Mouse (Mus musculus) large intestine, adult 2 months (tissue): ENCODE measurements around the gene Spata2l. TPM values are rescaled to one million over a fixed set of nuclear protein-coding genes. Genes with fewer than 3 reads are reported as not detected.
"Not testable (repeated sequence)": the region's sequence is repeated elsewhere in the genome, so short reads cannot be mapped to it uniquely, and the experiment has no call there.

Source experiments
- DNase-seq: peaks from one replicate; pipeline ENCODE4 v3.0.0-alpha.2; 2012; ENCODE audit warnings: low read depth, low spot score
- WGBS: fragments of 180-500 bp; shearing (Covaris S2); methylation state at CpG from one replicate; pipeline ENCODE4 v1.1.7; 2018; 5-methylcytosine and 5-hydroxymethylcytosine counted together
- polyA plus RNA-seq: library from polyadenylated mRNA; depleted of rRNA; stranded (reverse); fragments of >200 nt; gene quantifications from 2 replicates; pipeline ENCODE4 v1.2.3, GENCODE M21; 2012

The Spata2l gene
- polyA plus RNA-seq, 1 experiment = 7.8 TPM

- DNase-seq = no peak
- WGBS = 92% methylated on average over 5 of the region's 5 CpGs
Observed at GRCm38 (mm10) chr8:123250940-123251339, 14.9 kb upstream of the Spata2l start.

GRCm38 (mm10) chr8:123248596-123248995, 12.6 kb upstream of the Spata2l start:
- DNase-seq = no peak
- 91% methylated on average over 8 of the region's 8 CpGs for WGBS

DNA sequence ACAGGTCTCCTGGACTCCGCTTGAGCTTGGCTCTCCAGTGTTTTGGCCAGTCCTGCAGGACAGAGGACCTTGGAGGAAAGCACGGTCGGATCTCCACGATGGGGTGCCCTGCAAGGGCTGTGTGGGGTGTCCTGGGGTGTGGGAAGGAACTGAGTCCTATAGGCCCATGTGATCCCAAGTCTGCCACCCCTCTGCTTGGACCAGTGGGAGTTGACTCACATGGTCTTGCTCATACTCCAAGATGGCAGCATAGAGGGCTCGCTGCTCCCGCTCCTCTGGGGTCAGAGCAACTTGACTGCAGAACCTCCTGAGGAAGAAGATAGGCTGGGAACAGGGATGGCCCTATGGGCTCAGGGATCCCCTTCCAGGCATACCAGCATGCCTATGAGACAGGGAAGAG, 11.7 kb upstream of the Spata2l start:
- DNase-seq = no peak
- 96% methylated on average over 6 of the region's 6 CpGs for WGBS

DNA sequence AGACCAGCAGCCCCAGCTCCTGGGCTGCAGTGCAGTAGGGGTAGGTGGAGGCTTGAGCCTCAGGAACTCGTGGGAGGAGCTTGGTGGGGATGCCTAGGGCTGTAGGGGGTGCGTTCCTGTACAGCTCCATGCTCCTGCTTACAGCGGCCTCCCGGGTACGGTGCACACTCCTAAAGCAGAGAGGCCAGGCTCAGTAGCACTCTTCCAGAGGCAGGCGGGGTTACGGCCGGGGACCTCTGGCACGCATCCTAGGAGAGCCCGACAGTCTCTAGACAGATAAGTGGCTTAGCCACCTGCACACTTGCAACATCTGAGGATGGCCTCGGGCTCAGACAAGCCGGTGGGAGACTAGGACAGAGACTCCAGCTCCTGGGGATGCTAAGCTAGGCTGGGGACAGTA, 9.5 kb upstream of the Spata2l start:
- no peak for DNase-seq
- 93% methylated on average over 12 of the region's 12 CpGs for WGBS

- 92% methylated on average over 4 of the region's 4 CpGs for WGBS
- no peak for DNase-seq
Observed at GRCm38 (mm10) chr8:123244382-123244781, 8.3 kb upstream of the Spata2l start.

GRCm38 (mm10) chr8:123243053-123243452, 7.0 kb upstream of the Spata2l start:
- DNase-seq = no peak

DNA sequence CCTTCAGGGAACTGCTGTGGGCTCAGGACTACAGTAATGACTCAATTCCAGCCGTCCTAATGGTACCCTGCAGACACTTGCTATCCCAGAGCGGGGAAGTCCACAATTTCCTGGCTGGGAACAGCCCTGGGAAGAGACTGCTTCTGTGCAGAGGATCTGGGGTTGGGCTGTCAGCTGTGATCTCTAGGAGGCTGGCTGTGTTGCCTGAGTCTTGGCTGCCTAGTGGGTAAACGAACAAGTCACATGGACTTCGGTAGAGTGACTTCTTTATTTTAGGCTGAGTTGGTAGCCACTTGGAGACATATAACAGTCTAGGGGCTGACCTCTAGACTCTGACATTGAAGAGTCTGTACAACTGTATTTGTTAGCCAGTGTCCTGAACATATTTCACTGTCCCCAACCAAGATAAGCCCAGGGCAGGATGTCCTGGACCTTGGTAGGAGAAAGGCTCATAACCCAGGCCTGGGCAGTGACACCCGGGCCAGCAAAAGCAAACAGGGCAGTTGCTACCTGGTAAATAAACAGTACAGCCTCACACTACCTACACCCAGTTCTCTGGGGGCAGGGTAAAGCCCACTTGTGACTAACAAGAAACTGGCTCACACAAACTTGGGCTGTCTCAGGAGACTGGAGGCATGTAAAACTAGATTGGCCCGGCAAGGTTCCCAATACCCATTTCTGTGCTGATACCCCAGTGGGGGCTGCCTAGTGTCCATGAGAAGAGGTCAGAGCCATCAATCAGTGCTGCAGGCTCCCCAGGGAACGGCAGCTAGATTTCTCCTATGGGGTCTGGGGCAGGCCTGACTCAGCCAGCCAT, 6.3 kb upstream of the Spata2l start:
- 66% methylated on average over 7 of the region's 7 CpGs for WGBS
- no peak for DNase-seq

More at GRCm38 (mm10) chr8:123243053-123243452, 7.0 kb upstream of the Spata2l start:
- WGBS = 76% methylated on average over 11 of the region's 11 CpGs

DNA sequence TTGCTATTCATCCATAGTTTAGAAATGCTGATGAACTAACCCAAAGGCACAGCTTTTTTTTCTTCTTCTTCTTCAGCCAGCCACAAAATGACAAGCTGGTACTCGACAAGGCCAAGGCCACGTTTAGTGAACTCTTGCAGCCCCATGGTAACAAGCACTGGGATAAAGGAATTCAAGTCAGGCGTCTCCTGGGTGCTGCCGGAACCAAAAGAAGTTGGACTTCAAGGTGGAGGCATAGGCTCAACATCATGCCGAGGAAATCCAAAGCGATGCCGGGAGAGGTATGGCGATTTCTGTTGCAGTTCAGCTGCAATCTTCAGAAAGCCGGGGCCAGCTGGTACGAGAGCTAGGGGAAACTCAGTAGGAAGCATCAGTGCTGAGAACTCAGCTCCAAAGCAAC, 3.4 kb upstream of the Spata2l start:
- WGBS = 91% methylated on average over 10 of the region's 10 CpGs
- DNase-seq = no peak

GRCm38 (mm10) chr8:123234918-123235519, 1.0 kb downstream of the Spata2l start:
- 25% methylated on average over 13 of the region's 13 CpGs for WGBS

GRCm38 (mm10) chr8:123233760-123234159, 2.3 kb downstream of the Spata2l start:
- no peak for DNase-seq
- 78% methylated on average over 11 of the region's 11 CpGs for WGBS

More at GRCm38 (mm10) chr8:123234918-123235519, 1.0 kb downstream of the Spata2l start:
- DNase-seq = no peak

DNA sequence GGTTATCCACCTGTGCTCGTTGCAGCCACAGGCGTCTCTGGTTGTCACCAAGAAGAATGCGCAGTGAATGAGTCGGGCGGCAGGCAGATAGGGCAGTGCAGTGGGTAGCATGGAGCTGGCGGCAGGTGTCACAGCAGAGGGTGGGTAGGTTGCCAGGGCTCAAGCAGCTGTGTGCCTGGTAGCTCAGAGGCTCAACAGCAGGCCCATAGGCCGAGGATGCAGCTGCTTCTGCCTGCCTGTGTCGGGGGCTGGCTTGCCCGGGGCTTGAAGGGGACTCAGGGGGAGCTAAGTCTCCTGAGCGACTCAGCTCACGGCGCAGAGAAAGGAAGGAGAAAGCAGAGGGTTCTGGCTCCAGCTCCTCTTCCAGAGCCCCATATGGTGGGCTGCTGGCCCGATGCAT, 2.7 kb downstream of the Spata2l start:
- 73% methylated on average over 13 of the region's 13 CpGs for WGBS
- no peak for DNase-seq

GRCm38 (mm10) chr8:123232553-123232952, 3.5 kb downstream of the Spata2l start:
- 49% methylated on average over 7 of the region's 7 CpGs for WGBS
- no peak for DNase-seq

GRCm38 (mm10) chr8:123231742-123232141, 4.3 kb downstream of the Spata2l start:
- 60% methylated on average over 5 of the region's 5 CpGs for WGBS
- DNase-seq = no peak

- DNase-seq = not testable (repeated sequence)
- 79% methylated on average over 11 of the region's 11 CpGs for WGBS
Observed at GRCm38 (mm10) chr8:123230326-123230725, 5.7 kb downstream of the Spata2l start.

DNA sequence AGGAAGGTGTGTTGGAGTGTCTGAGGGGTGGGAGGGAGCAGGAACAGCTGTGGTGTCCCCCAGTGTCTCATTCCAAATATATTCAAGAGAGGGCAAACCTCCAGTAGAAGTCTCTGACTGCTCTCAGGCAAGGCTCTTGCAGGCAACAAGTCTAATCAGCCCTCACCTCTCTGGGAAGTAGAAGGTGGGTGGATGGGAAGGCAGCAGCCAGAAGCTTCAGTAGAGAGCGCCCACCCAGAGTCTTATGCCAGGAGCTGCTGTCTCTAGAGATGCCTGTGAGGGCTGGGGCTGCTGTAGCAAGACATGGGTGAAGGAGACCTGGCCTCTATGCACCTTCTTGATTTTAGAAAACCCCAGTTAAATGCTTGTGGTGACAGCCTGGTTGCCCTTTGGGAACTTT, 7.6 kb downstream of the Spata2l start:
- WGBS = 100% methylated on average over 1 of the region's 1 CpGs
- DNase-seq = no peak

- WGBS = 1% methylated on average over 59 of the region's 59 CpGs
Observed at GRCm38 (mm10) chr8:123224278-123225266, 11.5 kb downstream of the Spata2l start, which contains the start of gene Cdk10. Cdk10 (plus strand) TSS chr8:123224842.

GRCm38 (mm10) chr8:123220917-123221316, 15.1 kb downstream of the Spata2l start:
- DNase-seq = no peak
- 25% methylated on average over 1 of the region's 1 CpGs for WGBS

More at GRCm38 (mm10) chr8:123224278-123225266, 11.5 kb downstream of the Spata2l start, which contains the start of gene Cdk10:
- peak; percentile 93 for DNase-seq

GRCm38 (mm10) chr8:123215430-123215829, 20.6 kb downstream of the Spata2l start:
- DNase-seq = no peak
- WGBS = 75% methylated on average over 3 of the region's 3 CpGs

DNA sequence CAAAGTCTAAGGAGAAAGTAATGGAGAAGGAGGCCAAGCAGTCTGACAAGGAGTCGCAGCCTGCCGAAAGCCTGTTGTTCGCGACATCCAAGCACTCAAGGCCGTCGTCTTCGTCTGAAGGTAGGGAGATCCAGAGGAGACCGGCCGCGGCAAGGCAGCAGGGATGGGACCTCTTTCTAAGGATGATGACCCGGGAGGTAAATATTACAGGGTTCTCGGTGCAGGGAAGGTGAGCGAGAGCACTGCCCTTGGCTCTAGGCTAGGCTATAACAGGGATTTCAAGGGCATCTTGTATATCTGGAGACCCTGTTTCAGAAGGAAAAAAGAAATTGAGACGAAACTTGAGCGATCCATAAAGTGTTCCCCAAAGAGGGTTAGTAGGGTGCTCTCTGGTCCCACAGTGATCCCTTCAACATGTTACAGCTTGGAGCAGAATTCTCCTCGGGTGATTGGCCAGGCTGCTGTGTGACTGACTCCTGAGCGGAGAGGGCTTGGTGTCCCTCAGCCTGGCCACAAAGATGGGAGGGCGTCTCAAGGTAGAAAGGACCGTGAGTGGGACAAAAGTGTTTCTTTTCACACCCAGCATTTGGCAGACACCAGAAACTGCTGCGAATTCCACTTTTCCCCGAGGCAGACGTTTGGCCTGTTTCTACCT, 22.8 kb downstream of the Spata2l start:
- DNase-seq = no peak
- 20% methylated on average over 22 of the region's 22 CpGs for WGBS
